Mouse (Mus musculus) C2C12 (cell line): ENCODE measurements around the gene Tac4.

Source experiments
- CEBPB ChIP-seq: IDR thresholded peaks from one replicate; pipeline ENCODE4 v1.6.1; 2011; ENCODE audit warnings: low read depth, mild to moderate bottlenecking, control low read depth, moderate library complexity
- CTCF ChIP-seq: IDR thresholded peaks from one replicate; pipeline ENCODE4 v1.5.1; 2011; ENCODE audit not compliant: control insufficient read depth, insufficient read depth, insufficient read length
- MAX ChIP-seq: IDR thresholded peaks from one replicate; pipeline ENCODE4 v1.6.1; 2011; ENCODE audit warnings: mild to moderate bottlenecking, control low read depth
- MYOD1 ChIP-seq: IDR thresholded peaks from one replicate; pipeline ENCODE4 v1.6.1; 2011; ENCODE audit warnings: low read depth; ENCODE audit not compliant: control insufficient read depth, insufficient read length
- MYOG ChIP-seq: IDR thresholded peaks from one replicate; pipeline ENCODE4 v1.6.1; 2011; ENCODE audit not compliant: control insufficient read depth, insufficient read length; ENCODE audit errors: extremely low read depth
- USF1 ChIP-seq: IDR thresholded peaks from one replicate; pipeline ENCODE4 v1.6.1; 2011; ENCODE audit warnings: low read depth, mild to moderate bottlenecking, control low read depth, moderate library complexity

- TF ChIP-seq CTCF (no peak), CEBPB (no peak), USF1 (no peak), MYOD1 (no peak), MAX (peak; percentile 75), MYOG (no peak)
These were observed 48.2 kb downstream of the Tac4 start for GRCm38 (mm10) chr11:95309510-95310006.
